Mouse (Mus musculus) hindbrain, embryonic 14.5 days (tissue): ENCODE data around the gene Aldh3a1. TPM values are rescaled to one million over a fixed set of nuclear protein-coding genes. Genes with fewer than 3 reads are reported as not detected.

Source experiments
- ATAC-seq: fragments of 200-750 bp; cut with Nextera tagmentation; 2 replicates; pipeline ENCODE4 v1.8.0; 2017; ENCODE audit warnings: moderate number of reproducible peaks, mild to moderate bottlenecking, moderate TSS enrichment, moderate library complexity; ENCODE audit not compliant: low FRiP score
- DNase-seq: peaks from one replicate; pipeline ENCODE4 v3.0.0-alpha.2; 2015; ENCODE audit warnings: low spot score
- H3K27ac ChIP-seq: fragments of 300-500 bp; sonication (generic); 2 replicates; pipeline ENCODE4 v1.5.1; 2014; ENCODE audit warnings: mild to moderate bottlenecking, moderate library complexity
- H3K27me3 ChIP-seq: fragments of 300-500 bp; sonication (generic); 2 replicates; pipeline ENCODE4 v1.6.1; 2014; ENCODE audit warnings: mild to moderate bottlenecking, low read length, mixed read lengths; ENCODE audit not compliant: control insufficient read depth, insufficient read depth
- H3K36me3 ChIP-seq: fragments of 300-500 bp; sonication (generic); replicated peaks from 2 replicates; pipeline ENCODE4 v1.6.1; 2014; ENCODE audit not compliant: control insufficient read depth, insufficient read depth
- H3K4me1 ChIP-seq: fragments of 300-500 bp; sonication (generic); replicated peaks from 2 replicates; pipeline ENCODE4 v1.6.1; 2014; ENCODE audit warnings: antibody characterized with exemption, low read length, mixed read lengths; ENCODE audit not compliant: control insufficient read depth, insufficient read depth
- H3K4me2 ChIP-seq: fragments of 300-500 bp; sonication (generic); replicated peaks from 2 replicates; pipeline ENCODE4 v1.6.1; 2014; ENCODE audit warnings: mild to moderate bottlenecking, moderate library complexity
- H3K4me3 ChIP-seq: fragments of 300-500 bp; sonication (generic); replicated peaks from 2 replicates; pipeline ENCODE4 v1.5.1; 2014; ENCODE audit warnings: mild to moderate bottlenecking, low read length
- H3K9ac ChIP-seq: fragments of 300-500 bp; sonication (generic); 2 replicates; pipeline ENCODE4 v1.6.1; 2014
- H3K9me3 ChIP-seq: fragments of 300-500 bp; sonication (generic); 2 replicates; pipeline ENCODE4 v1.6.1; 2016; ENCODE audit warnings: low read length; ENCODE audit not compliant: control insufficient read depth
- WGBS: fragments of 180-500 bp; shearing (Covaris S2); extraction: QIAGEN DNeasy Blood & Tissue Kit; methylation state at CpG from one replicate; pipeline ENCODE4 v1.1.7; 2014; 5-methylcytosine and 5-hydroxymethylcytosine counted together
- polyA plus RNA-seq: library from polyadenylated mRNA; unstranded; fragments of >200 nt; fragmentation: Nextera tagmentation; extraction: Ambion mirVana; gene quantifications from 2 replicates; pipeline ENCODE4 v1.2.1, GENCODE M21; 2014

The Aldh3a1 gene
- polyA plus RNA-seq, 1 experiment from 2014 or later, result not detected

DNA sequence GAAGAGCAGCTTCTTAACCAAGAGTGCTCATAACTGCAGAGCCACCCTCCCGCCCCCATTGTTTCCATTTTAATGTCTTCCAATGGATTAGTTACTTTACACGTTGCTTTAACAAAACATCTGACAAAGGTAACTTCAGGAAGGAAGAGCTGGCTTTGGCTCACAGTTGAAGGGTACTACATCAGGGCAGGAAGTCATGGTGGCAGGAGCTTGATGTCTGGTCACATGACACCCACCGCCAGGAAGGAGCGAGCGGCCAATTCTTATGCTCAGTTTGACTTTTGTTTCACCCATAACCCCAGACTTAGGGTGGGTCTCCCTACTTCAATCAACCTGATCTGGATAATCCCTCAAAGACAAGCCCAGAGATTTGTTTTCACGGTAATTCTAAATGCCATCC, 51.8 kb downstream of the Aldh3a1 start:
- 95% methylated on average over 6 of the region's 6 CpGs for WGBS

DNA sequence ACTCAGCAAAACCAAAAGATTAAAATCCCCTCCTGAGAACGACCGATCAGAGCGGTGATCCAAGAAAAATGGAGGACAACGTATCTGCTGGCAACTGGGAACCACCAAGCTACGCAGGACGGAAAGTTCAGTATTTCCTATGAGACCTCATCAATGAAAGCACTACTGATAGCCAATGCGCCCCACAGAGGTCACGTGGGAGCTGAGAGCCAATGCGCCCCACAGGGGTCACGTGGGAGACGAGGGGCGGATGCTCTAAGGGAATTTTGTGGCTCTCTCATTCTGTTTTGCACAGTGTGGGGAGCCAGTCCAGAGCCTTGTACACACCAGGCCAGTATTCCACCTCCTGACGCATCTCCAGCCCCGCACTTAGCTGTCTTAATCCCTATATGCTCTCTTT, 55.2 kb downstream of the Aldh3a1 start:
- ATAC-seq, result no peak
- H3K4me2 ChIP-seq, result no peak overlapping the region
- H3K27me3 ChIP-seq, result no peaks in the 10 kb centered on the region
- no peak overlapping the region for H3K27ac ChIP-seq
- WGBS, result 92% methylated on average over 14 of the region's 14 CpGs
- no peaks in the 10 kb centered on the region for H3K9me3 ChIP-seq
- H3K9ac ChIP-seq, result no peak overlapping the region
- peaks cover 10% of the 10 kb centered on the region for H3K4me1 ChIP-seq
- H3K36me3 ChIP-seq, result peaks cover 46% of the 10 kb centered on the region
- DNase-seq, result no peak
- H3K4me3 ChIP-seq, result no peak overlapping the region

More for the DNA sequence above, 51.8 kb downstream of the Aldh3a1 start:
- DNase-seq (no peak), ATAC-seq (no peak)
- H3K36me3 ChIP-seq, result peaks cover 70% of the 10 kb centered on the region
- no peak overlapping the region for H3K9ac ChIP-seq
- no peak overlapping the region for H3K4me3 ChIP-seq
- H3K4me1 ChIP-seq, result no peaks in the 10 kb centered on the region
- no peak overlapping the region for H3K4me2 ChIP-seq
- H3K9me3 ChIP-seq, result no peaks in the 10 kb centered on the region
- H3K27ac ChIP-seq, result no peak overlapping the region
- H3K27me3 ChIP-seq, result no peaks in the 10 kb centered on the region

DNA sequence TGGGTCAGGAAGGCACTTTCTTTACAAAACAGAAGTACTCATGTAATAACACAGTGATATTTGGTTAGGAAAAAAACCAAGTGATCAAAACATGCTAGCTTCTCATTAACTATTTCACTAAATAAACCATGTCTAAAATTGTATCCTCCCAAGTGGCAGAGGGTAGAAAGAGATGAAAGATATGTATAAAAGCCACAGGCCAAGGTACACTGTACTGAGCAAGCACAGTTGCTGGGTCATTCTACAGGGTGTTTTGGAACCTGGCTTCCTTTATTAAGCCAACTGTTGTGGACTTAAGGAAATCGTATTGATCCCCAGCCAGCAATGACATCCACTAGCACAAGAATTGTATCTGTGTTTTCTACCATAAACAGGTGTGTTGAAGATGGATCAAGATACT, 56.5 kb downstream of the Aldh3a1 start:
- DNase-seq (no peak), ATAC-seq (no peak)
- Histone ChIP-seq H3K9ac (no peak overlapping the region), H3K4me2 (no peak overlapping the region), H3K4me3 (no peak overlapping the region), H3K27me3 (no peaks in the 10 kb centered on the region), H3K9me3 (no peaks in the 10 kb centered on the region), H3K27ac (no peak overlapping the region), H3K36me3 (peaks cover 35% of the 10 kb centered on the region), H3K4me1 (peaks cover 10% of the 10 kb centered on the region)
- 91% methylated on average over 1 of the region's 1 CpGs for WGBS

DNA sequence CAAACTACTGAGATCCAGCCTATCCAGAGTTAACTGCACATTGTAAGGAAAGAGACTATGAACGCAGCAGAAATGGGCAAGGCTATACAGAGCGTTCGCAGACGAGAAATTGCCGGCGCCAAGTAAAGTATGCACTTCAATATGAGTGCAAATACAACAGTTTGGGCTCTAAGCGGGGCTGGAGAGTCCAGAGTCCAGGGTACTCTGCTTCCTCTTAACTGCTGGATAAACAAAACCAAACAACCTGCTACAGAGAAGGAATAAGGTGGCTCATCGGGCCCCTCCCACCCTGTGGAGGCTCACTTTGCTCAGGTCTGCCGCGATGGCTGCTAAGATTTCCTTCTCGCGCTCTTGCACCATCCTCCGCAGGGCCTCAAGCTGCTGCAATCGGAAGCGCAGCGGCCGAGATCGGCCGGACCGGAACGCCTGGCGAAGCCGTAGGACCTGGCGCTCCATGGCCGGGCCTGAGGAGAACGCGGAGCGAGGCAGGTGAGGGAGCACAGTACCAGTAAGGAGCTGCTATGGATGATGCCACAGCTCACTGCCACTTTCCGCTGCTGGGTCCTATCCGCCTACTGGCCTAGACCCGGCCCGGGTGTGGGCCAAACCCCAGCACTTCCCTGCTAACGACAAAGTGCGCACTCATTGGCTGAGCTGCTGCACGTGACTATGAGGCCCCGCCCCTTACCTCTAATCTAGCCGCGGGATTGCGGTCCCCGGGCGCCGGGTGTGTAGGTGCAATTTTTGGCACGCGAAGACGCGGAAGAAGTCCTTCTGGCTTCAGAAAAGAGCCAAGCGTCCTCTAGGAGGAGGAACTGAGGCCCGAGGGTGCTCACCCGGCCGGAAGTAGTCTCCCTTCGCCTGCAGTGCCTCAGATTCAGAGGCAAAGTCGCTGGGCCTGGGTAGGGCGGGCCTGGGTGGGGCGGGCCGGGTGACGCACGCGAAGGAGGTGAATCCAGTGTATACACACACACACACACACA, 59.5 kb downstream of the Aldh3a1 start, which contains the start of gene Aldh3a2:
Aldh3a2 (minus strand) TSS at position 914 of the 983 bp plus-strand sequence.
- whole genome bisulfite sequencing, result under 1% methylated on average over 58 of the region's 58 CpGs
- H3K27me3 ChIP-seq, result no peaks in the 10 kb centered on the region
- peaks cover 10% of the 10 kb centered on the region for H3K4me1 ChIP-seq
- DNase-seq, result peak; percentile 93
- peak; percentile 99 for ATAC-seq
- H3K36me3 ChIP-seq, result peaks cover 15% of the 10 kb centered on the region
- peak within 1 kb of the TSS; percentile 81 for H3K9ac ChIP-seq
- peak within 1 kb of the TSS; percentile 56 for H3K4me3 ChIP-seq
- peak within 1 kb of the TSS; percentile 94 for H3K27ac ChIP-seq
- no peaks in the 10 kb centered on the region for H3K9me3 ChIP-seq
- peak within 1 kb of the TSS; percentile 74 for H3K4me2 ChIP-seq

Other genes starting within 250 kb of the Aldh3a1 start
- gene Kcnj12, start 185.0 kb upstream of the Aldh3a1 start, polyA plus RNA-seq, result 3.3 and 4.3 TPM in 2 replicates
- gene Tnfrsf13b, start 80.8 kb upstream of the Aldh3a1 start, polyA plus RNA-seq, result 0.96 and 1.1 TPM in 2 replicates
- 473 and 509 TPM in 2 replicates for gene Usp22, start 32.5 kb upstream of the Aldh3a1 start, polyA plus RNA-seq
- 28.0 and 37.3 TPM in 2 replicates for gene Aldh3a2, start 59.9 kb downstream of the Aldh3a1 start, polyA plus RNA-seq
- gene Slc47a2, start 135.3 kb downstream of the Aldh3a1 start, polyA plus RNA-seq, result 0.08 TPM in 1 of 2 replicates, not detected in the other
- gene Slc47a1, start 170.8 kb downstream of the Aldh3a1 start, polyA plus RNA-seq, result 0.13 TPM in 1 of 2 replicates, not detected in the other
- 8.4 and 9.8 TPM in 2 replicates for gene Rnf112, start 246.6 kb downstream of the Aldh3a1 start, polyA plus RNA-seq